Mouse (Mus musculus): ENCODE measurements around the gene Tln1. TPM values are rescaled to one million over a fixed set of nuclear protein-coding genes. Genes with fewer than 3 reads are reported as not detected.

The Tln1 gene
- polyA plus RNA-seq, 1 experiment from 2014 or later: 87.2 TPM

GRCm38 (mm10) chr4:43542044-43542443, 20.4 kb downstream of the Tln1 start:
- WGBS: 45% methylated on average over 3 of the region's 3 CpGs
- Histone ChIP-seq H3K4me2 (replicated peaks; ENCODE audit: low read depth, low read length) (no peak overlapping the region), H3K27me3 (ENCODE audit: control insufficient read depth, insufficient read depth, low read length) (no peaks in the 10 kb centered on the region), H3K9ac (ENCODE audit: low read depth, low read length) (no peak overlapping the region), H3K4me1 (ENCODE audit: control insufficient read depth, insufficient read depth, low read length) (no peaks in the 10 kb centered on the region), H3K27ac (ENCODE audit: low read depth, low read length) (no peak overlapping the region), H3K9me3 (ENCODE audit: control insufficient read depth, low read length) (no peaks in the 10 kb centered on the region), H3K4me3 (ENCODE audit: low read length) (no peak overlapping the region), H3K36me3 (ENCODE audit: control insufficient read depth, insufficient read depth, low read length) (peaks cover 100% of the 10 kb centered on the region)
- ATAC-seq (ENCODE audit: low FRiP score, low TSS enrichment): peak; percentile 81

GRCm38 (mm10) chr4:43536031-43536430, 26.5 kb downstream of the Tln1 start:
- Histone ChIP-seq H3K27ac (ENCODE audit: low read depth, low read length) (no peak overlapping the region), H3K4me3 (ENCODE audit: low read length) (no peak overlapping the region), H3K9ac (ENCODE audit: low read depth, low read length) (no peak overlapping the region), H3K27me3 (ENCODE audit: control insufficient read depth, insufficient read depth, low read length) (no peaks in the 10 kb centered on the region), H3K36me3 (ENCODE audit: control insufficient read depth, insufficient read depth, low read length) (peaks cover 100% of the 10 kb centered on the region), H3K9me3 (ENCODE audit: control insufficient read depth, low read length) (no peaks in the 10 kb centered on the region), H3K4me1 (ENCODE audit: control insufficient read depth, insufficient read depth, low read length) (no peaks in the 10 kb centered on the region), H3K4me2 (replicated peaks; ENCODE audit: low read depth, low read length) (no peak overlapping the region)
- ATAC-seq (ENCODE audit: low FRiP score, low TSS enrichment): no peak
- WGBS: 92% methylated on average over 9 of the region's 9 CpGs

- Histone ChIP-seq H3K4me2 (replicated peaks; ENCODE audit: low read depth, low read length) (no peak overlapping the region), H3K4me1 (ENCODE audit: control insufficient read depth, insufficient read depth, low read length) (no peaks in the 10 kb centered on the region), H3K27me3 (ENCODE audit: control insufficient read depth, insufficient read depth, low read length) (no peaks in the 10 kb centered on the region), H3K36me3 (ENCODE audit: control insufficient read depth, insufficient read depth, low read length) (peaks cover 97% of the 10 kb centered on the region), H3K4me3 (ENCODE audit: low read length) (no peak overlapping the region), H3K27ac (ENCODE audit: low read depth, low read length) (no peak overlapping the region), H3K9ac (ENCODE audit: low read depth, low read length) (no peak overlapping the region), H3K9me3 (ENCODE audit: control insufficient read depth, low read length) (no peaks in the 10 kb centered on the region)
- WGBS: 93% methylated on average over 8 of the region's 8 CpGs
- ATAC-seq (ENCODE audit: low FRiP score, low TSS enrichment): no peak
These were observed 26.9 kb downstream of the Tln1 start for GRCm38 (mm10) chr4:43535628-43536027.

GRCm38 (mm10) chr4:43533270-43533669, 29.2 kb downstream of the Tln1 start:
- Histone ChIP-seq H3K4me3 (ENCODE audit: low read length) (no peak overlapping the region), H3K4me2 (replicated peaks; ENCODE audit: low read depth, low read length) (no peak overlapping the region), H3K27ac (ENCODE audit: low read depth, low read length) (no peak overlapping the region), H3K9ac (ENCODE audit: low read depth, low read length) (no peak overlapping the region), H3K36me3 (ENCODE audit: control insufficient read depth, insufficient read depth, low read length) (peaks cover 73% of the 10 kb centered on the region), H3K9me3 (ENCODE audit: control insufficient read depth, low read length) (no peaks in the 10 kb centered on the region), H3K4me1 (ENCODE audit: control insufficient read depth, insufficient read depth, low read length) (no peaks in the 10 kb centered on the region), H3K27me3 (ENCODE audit: control insufficient read depth, insufficient read depth, low read length) (no peaks in the 10 kb centered on the region)
- 75% methylated on average over 9 of the region's 9 CpGs for WGBS
- ATAC-seq (ENCODE audit: low FRiP score, low TSS enrichment): no peak

- 0 out of 2 replicates have a peak, but pooled peaks cover 3% of the 10 kb centered on the region for H3K9me3 ChIP-seq (ENCODE audit: control insufficient read depth, low read length)
- H3K36me3 ChIP-seq (ENCODE audit: control insufficient read depth, insufficient read depth, low read length): peaks cover 47% of the 10 kb centered on the region
- ATAC-seq (ENCODE audit: low FRiP score, low TSS enrichment): no peak
- no peak overlapping the region for H3K27ac ChIP-seq (ENCODE audit: low read depth, low read length)
- 20% methylated on average over 7 of the region's 7 CpGs for WGBS
- no peak overlapping the region for H3K4me2 ChIP-seq (replicated peaks; ENCODE audit: low read depth, low read length)
- no peaks in the 10 kb centered on the region for H3K4me1 ChIP-seq (ENCODE audit: control insufficient read depth, insufficient read depth, low read length)
- H3K27me3 ChIP-seq (ENCODE audit: control insufficient read depth, insufficient read depth, low read length): peaks cover 1% of the 10 kb centered on the region; the same call in 1 of the 2 replicates
- H3K4me3 ChIP-seq (ENCODE audit: low read length): no peak overlapping the region
- H3K9ac ChIP-seq (ENCODE audit: low read depth, low read length): no peak overlapping the region
These were observed 31.9 kb downstream of the Tln1 start for GRCm38 (mm10) chr4:43530581-43530980.

- H3K27me3 ChIP-seq (ENCODE audit: control insufficient read depth, insufficient read depth, low read length): peaks cover 6% of the 10 kb centered on the region
- WGBS: 42% methylated on average over 8 of the region's 8 CpGs
- no peak overlapping the region for H3K4me2 ChIP-seq (replicated peaks; ENCODE audit: low read depth, low read length)
- 0 out of 2 replicates have a peak, but pooled peaks have one; percentile 58 for ATAC-seq (ENCODE audit: low FRiP score, low TSS enrichment)
- H3K9ac ChIP-seq (ENCODE audit: low read depth, low read length): no peak overlapping the region
- no peaks in the 10 kb centered on the region for H3K4me1 ChIP-seq (ENCODE audit: control insufficient read depth, insufficient read depth, low read length)
- 0 out of 2 replicates have a peak, but pooled peaks cover 3% of the 10 kb centered on the region for H3K9me3 ChIP-seq (ENCODE audit: control insufficient read depth, low read length)
- H3K36me3 ChIP-seq (ENCODE audit: control insufficient read depth, insufficient read depth, low read length): peaks cover 42% of the 10 kb centered on the region
- H3K27ac ChIP-seq (ENCODE audit: low read depth, low read length): no peak overlapping the region
- no peak overlapping the region for H3K4me3 ChIP-seq (ENCODE audit: low read length)
These were observed 32.4 kb downstream of the Tln1 start for GRCm38 (mm10) chr4:43530081-43530501.

GRCm38 (mm10) chr4:43528487-43528886, 34.0 kb downstream of the Tln1 start:
- H3K27me3 ChIP-seq (ENCODE audit: control insufficient read depth, insufficient read depth, low read length): peaks cover 8% of the 10 kb centered on the region
- WGBS: 76% methylated on average over 9 of the region's 9 CpGs

GRCm38 (mm10) chr4:43527880-43528279, 34.6 kb downstream of the Tln1 start:
- WGBS: 68% methylated on average over 5 of the region's 5 CpGs
- H3K4me2 ChIP-seq (replicated peaks; ENCODE audit: low read depth, low read length): no peak overlapping the region

More at GRCm38 (mm10) chr4:43528487-43528886, 34.0 kb downstream of the Tln1 start:
- no peak overlapping the region for H3K4me2 ChIP-seq (replicated peaks; ENCODE audit: low read depth, low read length)
- H3K9me3 ChIP-seq (ENCODE audit: control insufficient read depth, low read length): 0 out of 2 replicates have a peak, but pooled peaks cover 3% of the 10 kb centered on the region
- no peak overlapping the region for H3K27ac ChIP-seq (ENCODE audit: low read depth, low read length)
- no peak overlapping the region for H3K4me3 ChIP-seq (ENCODE audit: low read length)
- H3K36me3 ChIP-seq (ENCODE audit: control insufficient read depth, insufficient read depth, low read length): peaks cover 26% of the 10 kb centered on the region
- no peak overlapping the region for H3K9ac ChIP-seq (ENCODE audit: low read depth, low read length)
- ATAC-seq (ENCODE audit: low FRiP score, low TSS enrichment): no peak
- H3K4me1 ChIP-seq (ENCODE audit: control insufficient read depth, insufficient read depth, low read length): peaks cover 4% of the 10 kb centered on the region; the same call in 1 of the 2 replicates

GRCm38 (mm10) chr4:43519956-43520355, 42.5 kb downstream of the Tln1 start:
- Histone ChIP-seq H3K36me3 (ENCODE audit: control insufficient read depth, insufficient read depth, low read length) (peaks cover 23% of the 10 kb centered on the region), H3K4me3 (ENCODE audit: low read length) (peak overlapping the region; percentile 18; the same call in 1 of the 2 replicates), H3K4me1 (ENCODE audit: control insufficient read depth, insufficient read depth, low read length) (peaks cover 36% of the 10 kb centered on the region), H3K9me3 (ENCODE audit: control insufficient read depth, low read length) (no peaks in the 10 kb centered on the region), H3K4me2 (replicated peaks; ENCODE audit: low read depth, low read length) (peak overlapping the region; percentile 79), H3K27me3 (ENCODE audit: control insufficient read depth, insufficient read depth, low read length) (peaks cover 15% of the 10 kb centered on the region; the same call in 1 of the 2 replicates), H3K27ac (ENCODE audit: low read depth, low read length) (no peak overlapping the region; the same call in 1 of the 2 replicates), H3K9ac (ENCODE audit: low read depth, low read length) (no peak overlapping the region)
- WGBS: 5% methylated on average over 6 of the region's 6 CpGs
- peak; percentile 24; the same call in 1 of the 2 replicates for ATAC-seq (ENCODE audit: low FRiP score, low TSS enrichment)

More at GRCm38 (mm10) chr4:43527880-43528279, 34.6 kb downstream of the Tln1 start:
- no peak for ATAC-seq (ENCODE audit: low FRiP score, low TSS enrichment)
- Histone ChIP-seq H3K36me3 (ENCODE audit: control insufficient read depth, insufficient read depth, low read length) (peaks cover 20% of the 10 kb centered on the region), H3K4me1 (ENCODE audit: control insufficient read depth, insufficient read depth, low read length) (peaks cover 4% of the 10 kb centered on the region; the same call in 1 of the 2 replicates), H3K27me3 (ENCODE audit: control insufficient read depth, insufficient read depth, low read length) (peaks cover 10% of the 10 kb centered on the region), H3K27ac (ENCODE audit: low read depth, low read length) (no peak overlapping the region), H3K9ac (ENCODE audit: low read depth, low read length) (no peak overlapping the region), H3K9me3 (ENCODE audit: control insufficient read depth, low read length) (0 out of 2 replicates have a peak, but pooled peaks cover 3% of the 10 kb centered on the region), H3K4me3 (ENCODE audit: low read length) (no peak overlapping the region)
